ENCODE assay signal across 9 mouse cellular contexts in genomic region chr8:12670965-12671364, GRCm38 (mm10). TPM values are rescaled to one million over a fixed set of nuclear protein-coding genes. Genes with fewer than 3 reads are reported as not detected.
DNase-seq lines count a peak whose midpoint lies in the region; ATAC-seq and TF ChIP-seq lines count a peak whose summit lies in the region.
"Had no signal": no experiment of that assay in that cellular context is flagged by ENCODE, and none has a peak within 500 bp of the region (broad histone marks: within the 10 kb centered on the region; RNA-seq: fewer than 3 reads in every experiment).

No protein-coding gene starts in this region.

- TF ChIP-seq CTCF in lung, postnatal 0 days (IDR thresholded peaks at IDR 0.05): no peak

- TF ChIP-seq EP300 in lung, postnatal 0 days (IDR thresholded peaks at IDR 0.05): no peak

- 0 out of 2 replicates have a peak, but pooled peaks cover 3% of the 10 kb centered on the region for H3K4me1 ChIP-seq in lung, postnatal 0 days (ENCODE audit: insufficient read depth, low read depth, low read length)
- H3K4me1 ChIP-seq in embryonic facial prominence, embryonic 14.5 days (ENCODE audit: control insufficient read depth, insufficient read depth, low read length): peaks cover 9% of the 10 kb centered on the region
- peaks cover 14% of the 10 kb centered on the region for H3K4me1 ChIP-seq in limb, embryonic 12.5 days (replicated peaks)
- H3K4me1 ChIP-seq in neural tube, embryonic 15.5 days: peaks cover 22% of the 10 kb centered on the region

- peak overlapping the region; percentile 70 for H3K4me2 ChIP-seq in lung, postnatal 0 days (replicated peaks; ENCODE audit: low read depth, low read length)
- H3K4me2 ChIP-seq in embryonic facial prominence, embryonic 14.5 days (ENCODE audit: low read depth, low read length): peak overlapping the region; percentile 82
- H3K4me2 ChIP-seq in limb, embryonic 12.5 days: peak overlapping the region; percentile 94
- H3K4me2 ChIP-seq in neural tube, embryonic 15.5 days: peak overlapping the region; percentile 80

- WGBS in lung, postnatal 0 days: 22% methylated on average over 6 of the region's 6 CpGs
- 32% methylated on average over 6 of the region's 6 CpGs for WGBS in embryonic facial prominence, embryonic 14.5 days
- WGBS in limb, embryonic 12.5 days: 37% methylated on average over 6 of the region's 6 CpGs
- 33% methylated on average over 6 of the region's 6 CpGs for WGBS in neural tube, embryonic 15.5 days

- H3K4me3 ChIP-seq in lung, postnatal 0 days (ENCODE audit: low read depth, low read length): 0 out of 2 replicates have a peak overlapping the region, but pooled peaks have one; percentile 87
- peak overlapping the region; percentile 96 for H3K4me3 ChIP-seq in embryonic facial prominence, embryonic 14.5 days (ENCODE audit: low read depth, low read length)
- H3K4me3 ChIP-seq in limb, embryonic 12.5 days (replicated peaks): peak overlapping the region; percentile 97
- peak overlapping the region; percentile 95 for H3K4me3 ChIP-seq in neural tube, embryonic 15.5 days (replicated peaks)

- no peak for ATAC-seq in lung, postnatal 0 days
- no peak for ATAC-seq in embryonic facial prominence, embryonic 14.5 days (ENCODE audit: low read depth)
- no peak for ATAC-seq in limb, embryonic 12.5 days (ENCODE audit: insufficient number of reproducible peaks, insufficient read depth, low FRiP score, low TSS enrichment, low read depth)
- ATAC-seq in neural tube, embryonic 15.5 days (ENCODE audit: low FRiP score): no peak

- H3K27ac ChIP-seq in lung, postnatal 0 days (ENCODE audit: low read length): no peak overlapping the region
- H3K27ac ChIP-seq in embryonic facial prominence, embryonic 14.5 days (replicated peaks; ENCODE audit: low read depth, low read length): no peak overlapping the region
- no peak overlapping the region for H3K27ac ChIP-seq in limb, embryonic 12.5 days
- H3K27ac ChIP-seq in neural tube, embryonic 15.5 days (replicated peaks): no peak overlapping the region

- no peaks in the 10 kb centered on the region for H3K36me3 ChIP-seq in lung, postnatal 0 days (ENCODE audit: insufficient read depth, low read length)
- no peaks in the 10 kb centered on the region for H3K36me3 ChIP-seq in embryonic facial prominence, embryonic 14.5 days (ENCODE audit: control insufficient read depth, insufficient read depth, low read length)
- 0 out of 2 replicates have a peak, but pooled peaks cover 5% of the 10 kb centered on the region for H3K36me3 ChIP-seq in limb, embryonic 12.5 days
- H3K36me3 ChIP-seq in neural tube, embryonic 15.5 days: no peaks in the 10 kb centered on the region

- H3K27me3 ChIP-seq in lung, postnatal 0 days (replicated peaks; ENCODE audit: insufficient read depth, low read length): no peaks in the 10 kb centered on the region; the same call in 1 of the 2 replicates
- no peaks in the 10 kb centered on the region for H3K27me3 ChIP-seq in embryonic facial prominence, embryonic 14.5 days (replicated peaks; ENCODE audit: control insufficient read depth, insufficient read depth, low read length)
- H3K27me3 ChIP-seq in limb, embryonic 12.5 days: 0 out of 2 replicates have a peak, but pooled peaks cover 3% of the 10 kb centered on the region
- H3K27me3 ChIP-seq in neural tube, embryonic 15.5 days (replicated peaks): no peaks in the 10 kb centered on the region

- DNase-seq in lung, postnatal 0 days (ENCODE audit: low spot score): no peak
- DNase-seq in lung, postnatal 10 days: no peak
- DNase-seq in embryonic facial prominence, embryonic 14.5 days (ENCODE audit: low spot score): no peak
- DNase-seq in layer of hippocampus, postnatal 10 days (ENCODE audit: low spot score in 2 of 2): no peak
- DNase-seq in thymus, postnatal 36 days: no peak
- DNase-seq in kidney, postnatal 25 days: no peak
- DNase-seq: cerebellum, adult 11 months had no signal

- H3K9ac ChIP-seq in lung, postnatal 0 days (replicated peaks; ENCODE audit: low read depth): no peak overlapping the region; the same call in 1 of the 2 replicates
- H3K9ac ChIP-seq in embryonic facial prominence, embryonic 14.5 days (ENCODE audit: low read depth, low read length): peak overlapping the region; percentile 93; the same call in 1 of the 2 replicates
- peak overlapping the region; percentile 93 for H3K9ac ChIP-seq in limb, embryonic 12.5 days (replicated peaks)
- peak overlapping the region; percentile 89 for H3K9ac ChIP-seq in neural tube, embryonic 15.5 days (replicated peaks)

- no peaks in the 10 kb centered on the region for H3K9me3 ChIP-seq in lung, postnatal 0 days (ENCODE audit: low read length)
- no peaks in the 10 kb centered on the region for H3K9me3 ChIP-seq in embryonic facial prominence, embryonic 14.5 days (ENCODE audit: control insufficient read depth, low read length)
- no peaks in the 10 kb centered on the region for H3K9me3 ChIP-seq in limb, embryonic 12.5 days
- H3K9me3 ChIP-seq in neural tube, embryonic 15.5 days (replicated peaks): no peaks in the 10 kb centered on the region

RNA-seq across cellular contexts. Expression of gene Tubgcp3, which starts 1.1 kb away (rescaled TPM):
- 20.9 and 21.7 TPM in 2 replicates for polyA plus RNA-seq in lung, postnatal 0 days (2015; fragmentation: Nextera tagmentation; extraction: Ambion mirVana)
- polyA plus RNA-seq in embryonic facial prominence, embryonic 14.5 days (2014; fragmentation: Nextera tagmentation; extraction: Ambion mirVana): 35.9 and 41.4 TPM in 2 replicates
- 48.2 and 52.2 TPM in 2 replicates for polyA plus RNA-seq in limb, embryonic 12.5 days (2016; fragmentation: Nextera tagmentation; extraction: Ambion mirVana)
- polyA plus RNA-seq in neural tube, embryonic 15.5 days (2015; fragmentation: Nextera tagmentation; extraction: Ambion mirVana): 34.7 and 35.0 TPM in 2 replicates
- total RNA-seq in layer of hippocampus, postnatal 10 days (2021): 10 to 100 TPM; 33.0 to 33.5 TPM
